Mouse (Mus musculus) megakaryocyte-erythroid progenitor cell, adult 5 weeks (primary cell): ENCODE measurements around the gene Gm3002. TPM values are rescaled to one million over a fixed set of nuclear protein-coding genes. Genes with fewer than 3 reads are reported as not detected.

Experiments
- polyA plus RNA-seq: library from polyadenylated mRNA; stranded (reverse); fragments of >175 nt; gene quantifications from 2 replicates; pipeline ENCODE4 v1.2.3, GENCODE M21; 2012

Gene Gm3002
- not detected in 2 replicates for polyA plus RNA-seq

GRCm38 (mm10) chr14:3809774-3810173 lies at the start of gene Gm3002:
TSS of gene Gm3002 (plus strand) at chr14:3810074.

GRCm38 (mm10) chr14:3845945-3846344 lies 36.1 kb downstream of the Gm3002 start, which contains the start of gene Gm3033:
TSS of gene Gm3033 (plus strand) at chr14:3846245.

GRCm38 (mm10) chr14:3883872-3884271 lies 74.0 kb downstream of the Gm3002 start, which contains the start of gene Gm2916:
TSS of gene Gm2916 (plus strand) at chr14:3884172.

GRCm38 (mm10) chr14:3931456-3931855 lies 121.6 kb downstream of the Gm3002 start, which contains the start of gene Gm3029:
TSS of gene Gm3029 (plus strand) at chr14:3931756.

GRCm38 (mm10) chr14:3963247-3963646 lies 153.4 kb downstream of the Gm3002 start, which contains the start of gene Gm3095:
TSS of gene Gm3095 (plus strand) at chr14:3963547.

GRCm38 (mm10) chr14:3998094-3998493 lies 188.2 kb downstream of the Gm3002 start, which contains the start of gene Gm3099:
TSS of gene Gm3099 (plus strand) at chr14:3998394.

Other genes starting within 250 kb of the Gm3002 start
- gene Gm3012, start 175.6 kb upstream of the Gm3002 start, polyA plus RNA-seq = not detected in 2 replicates
- not detected in 2 replicates for gene Gm3020, start 158.0 kb upstream of the Gm3002 start, polyA plus RNA-seq
- gene Gm3043, start 121.3 kb upstream of the Gm3002 start, polyA plus RNA-seq = not detected in 2 replicates
- gene Gm3033, start 36.2 kb downstream of the Gm3002 start, polyA plus RNA-seq = 0.03 TPM in 1 of 2 replicates, not detected in the other
- not detected in 2 replicates for gene Gm2916, start 74.1 kb downstream of the Gm3002 start, polyA plus RNA-seq
- gene Gm3029, start 121.7 kb downstream of the Gm3002 start, polyA plus RNA-seq = not detected in 2 replicates
- not detected in 2 replicates for gene Gm3095, start 153.5 kb downstream of the Gm3002 start, polyA plus RNA-seq
- not detected in 2 replicates for gene Gm3099, start 188.3 kb downstream of the Gm3002 start, polyA plus RNA-seq
- 0.04 TPM in 1 of 2 replicates, not detected in the other for gene Gm5796, start 213.9 kb downstream of the Gm3002 start, polyA plus RNA-seq